Mouse (Mus musculus) liver, postnatal 0 days (tissue): ENCODE measurements around the gene Rab43. TPM values are rescaled to one million over a fixed set of nuclear protein-coding genes. Genes with fewer than 3 reads are reported as not detected.

Source experiments
- ATAC-seq: fragments of 200-750 bp; cut with Nextera tagmentation; 2 replicates; pipeline ENCODE4 v1.8.0; 2017; ENCODE audit warnings: mild to moderate bottlenecking, moderate library complexity
- DNase-seq: peaks from one replicate; pipeline ENCODE4 v3.0.0-alpha.2; 2016
- H3K27ac ChIP-seq: fragments of 300-500 bp; sonication (generic); 2 replicates; pipeline ENCODE4 v1.5.1; 2014; ENCODE audit warnings: antibody characterized with exemption, moderate library complexity, mild to moderate bottlenecking, low read depth
- H3K27me3 ChIP-seq: fragments of 300-500 bp; sonication (generic); 2 replicates; pipeline ENCODE4 v1.6.1; 2014; ENCODE audit warnings: low read length, control low read depth, mixed read lengths; ENCODE audit not compliant: insufficient read depth
- H3K36me3 ChIP-seq: fragments of 300-500 bp; sonication (generic); replicated peaks from 2 replicates; pipeline ENCODE4 v1.6.1; 2014; ENCODE audit warnings: mild to moderate bottlenecking, control low read depth, low read length, moderate library complexity, mixed read lengths; ENCODE audit not compliant: insufficient read depth
- H3K4me1 ChIP-seq: fragments of 300-500 bp; sonication (generic); 2 replicates; pipeline ENCODE4 v1.6.1; 2014; ENCODE audit warnings: antibody characterized with exemption, mild to moderate bottlenecking, control low read depth; ENCODE audit not compliant: insufficient read depth
- H3K4me2 ChIP-seq: fragments of 300-500 bp; sonication (generic); 2 replicates; pipeline ENCODE4 v1.6.1; 2014; ENCODE audit warnings: low read depth, mild to moderate bottlenecking, low read length, moderate library complexity, mixed read lengths
- H3K4me3 ChIP-seq: fragments of 300-500 bp; sonication (generic); 2 replicates; pipeline ENCODE4 v1.5.1; 2014; ENCODE audit warnings: low read depth, low read length
- H3K9ac ChIP-seq: fragments of 300-500 bp; sonication (generic); replicated peaks from 2 replicates; pipeline ENCODE4 v1.6.1; 2014; ENCODE audit warnings: mild to moderate bottlenecking, moderate library complexity
- H3K9me3 ChIP-seq: fragments of 300-500 bp; sonication (generic); 2 replicates; pipeline ENCODE4 v1.6.1; 2016; ENCODE audit warnings: mild to moderate bottlenecking, control low read depth, low read length, mixed read lengths
- CTCF ChIP-seq: sonication (generic); IDR thresholded peaks from 2 replicates; pipeline ENCODE4 v1.5.1; 2016; ENCODE audit warnings: antibody characterized with exemption, low read depth
- EP300 ChIP-seq: IDR thresholded peaks from 2 replicates; pipeline ENCODE4 v1.6.1; 2016; ENCODE audit warnings: antibody characterized with exemption, low read depth, mild to moderate bottlenecking
- WGBS: fragments of 180-500 bp; shearing (Covaris S2); extraction: QIAGEN DNeasy Blood & Tissue Kit; methylation state at CpG from one replicate; pipeline ENCODE4 v1.1.7; 2014; ENCODE audit not compliant: insufficient replicate concordance; 5-methylcytosine and 5-hydroxymethylcytosine counted together
- polyA plus RNA-seq: library from polyadenylated mRNA; unstranded; fragments of >200 nt; fragmentation: Nextera tagmentation; extraction: Ambion mirVana; gene quantifications from 2 replicates; pipeline ENCODE4 v1.2.1, GENCODE M21; 2015

The Rab43 gene
- polyA plus RNA-seq, 1 experiment from 2014 or later = 44.4 TPM

GRCm38 (mm10) chr6:87810713-87811669 lies 973 bp downstream of the Rab43 start:
- Histone ChIP-seq H3K36me3 (peaks cover 16% of the 10 kb centered on the region; the same call in 1 of the 2 replicates), H3K4me3 (peak overlapping the region; percentile 97), H3K27ac (peak overlapping the region; percentile 100), H3K4me2 (peak overlapping the region; percentile 72), H3K4me1 (peaks cover 40% of the 10 kb centered on the region), H3K27me3 (no peaks in the 10 kb centered on the region), H3K9me3 (no peaks in the 10 kb centered on the region), H3K9ac (peak overlapping the region; percentile 93)
- peak; percentile 60; the same call in 1 of the 2 replicates for TF ChIP-seq EP300
- TF ChIP-seq CTCF = no peak
- WGBS = 2% methylated on average over 77 of the region's 77 CpGs
- DNase-seq = peak; percentile 87
- ATAC-seq = peak; percentile 18

GRCm38 (mm10) chr6:87810311-87810710 lies 1.7 kb downstream of the Rab43 start:
- ATAC-seq = no peak
- TF ChIP-seq EP300 (no peak), CTCF (no peak)
- peak overlapping the region; percentile 100 for H3K27ac ChIP-seq
- peak overlapping the region; percentile 72 for H3K4me2 ChIP-seq
- H3K27me3 ChIP-seq = no peaks in the 10 kb centered on the region
- no peaks in the 10 kb centered on the region for H3K9me3 ChIP-seq
- peaks cover 43% of the 10 kb centered on the region for H3K4me1 ChIP-seq
- H3K36me3 ChIP-seq = peaks cover 16% of the 10 kb centered on the region; the same call in 1 of the 2 replicates
- no peak for DNase-seq
- peak overlapping the region; percentile 97 for H3K4me3 ChIP-seq
- peak overlapping the region; percentile 93 for H3K9ac ChIP-seq
- 16% methylated on average over 6 of the region's 6 CpGs for WGBS

- Histone ChIP-seq H3K4me1 (peaks cover 49% of the 10 kb centered on the region), H3K27me3 (no peaks in the 10 kb centered on the region), H3K4me2 (peak overlapping the region; percentile 72), H3K9ac (peak overlapping the region; percentile 93), H3K9me3 (no peaks in the 10 kb centered on the region), H3K27ac (peak overlapping the region; percentile 100), H3K36me3 (peaks cover 22% of the 10 kb centered on the region; the same call in 1 of the 2 replicates), H3K4me3 (peak overlapping the region; percentile 97)
- DNase-seq (peak; percentile 73), ATAC-seq (peak; percentile 60)
- WGBS = 22% methylated on average over 6 of the region's 6 CpGs
- TF ChIP-seq CTCF (0 out of 2 replicates have a peak, but pooled peaks have one; percentile 1), EP300 (peak; percentile 62; the same call in 1 of the 2 replicates)
These were observed 2.3 kb downstream of the Rab43 start for GRCm38 (mm10) chr6:87809651-87810161.

GRCm38 (mm10) chr6:87809144-87809543 lies 2.8 kb downstream of the Rab43 start:
- no peak for DNase-seq
- WGBS = 61% methylated on average over 2 of the region's 2 CpGs
- H3K4me2 ChIP-seq = peak overlapping the region; percentile 72

DNA sequence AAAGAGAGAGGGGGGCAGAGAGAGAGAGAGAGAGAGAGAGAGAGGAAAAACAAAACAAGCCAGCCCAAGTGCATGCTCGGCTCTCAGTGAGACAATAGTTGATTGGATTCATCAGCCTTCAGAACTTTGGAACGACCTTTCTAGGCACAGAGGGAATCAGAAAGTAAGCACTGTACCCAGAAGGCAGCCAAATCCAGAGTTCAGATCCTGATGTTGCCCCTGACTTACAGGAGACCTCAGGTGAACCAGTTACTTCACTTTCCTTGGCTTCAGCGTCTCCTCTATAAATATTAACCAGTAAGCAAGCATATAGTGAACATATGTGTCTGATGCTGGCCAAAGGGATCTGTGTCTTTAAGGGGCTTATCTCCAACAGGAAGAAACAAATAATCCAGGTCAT lies 3.4 kb downstream of the Rab43 start:
- ATAC-seq (peak; percentile 3; the same call in 1 of the 2 replicates), DNase-seq (no peak)
- Histone ChIP-seq H3K4me1 (peaks cover 50% of the 10 kb centered on the region), H3K4me2 (peak overlapping the region; percentile 72), H3K9me3 (no peaks in the 10 kb centered on the region), H3K27ac (peak overlapping the region; percentile 100), H3K27me3 (no peaks in the 10 kb centered on the region), H3K4me3 (peak overlapping the region; percentile 97), H3K9ac (peak overlapping the region; percentile 93), H3K36me3 (peaks cover 29% of the 10 kb centered on the region)
- peak; percentile 51 for TF ChIP-seq EP300
- TF ChIP-seq CTCF = no peak
- 40% methylated on average over 3 of the region's 3 CpGs for WGBS

More at GRCm38 (mm10) chr6:87809144-87809543, 2.8 kb downstream of the Rab43 start:
- Histone ChIP-seq H3K4me1 (peaks cover 50% of the 10 kb centered on the region), H3K36me3 (peaks cover 27% of the 10 kb centered on the region), H3K4me3 (peak overlapping the region; percentile 97), H3K9ac (peak overlapping the region; percentile 93), H3K27ac (peak overlapping the region; percentile 100), H3K9me3 (no peaks in the 10 kb centered on the region), H3K27me3 (no peaks in the 10 kb centered on the region)
- no peak for ATAC-seq
- TF ChIP-seq CTCF = no peak
- no peak for TF ChIP-seq EP300
